Mouse (Mus musculus): Measurements from ENCODE around the gene Nbdy.

The Nbdy gene

GRCm38 (mm10) chrX:153723110-153723916 is at the start of gene Nbdy:
Nbdy (plus strand) TSS chrX:153723590.
- DNase-seq (ENCODE audit: inconsistent ontology term), result peak; percentile 70

- peak; percentile 17 for DNase-seq (ENCODE audit: inconsistent ontology term)
Observed at GRCm38 (mm10) chrX:153695782-153696395, 27.5 kb upstream of the Nbdy start, which contains the start of gene Kctd12b. Kctd12b (minus strand) TSS chrX:153696391.

GRCm38 (mm10) chrX:153700463-153700862 is 22.9 kb upstream of the Nbdy start:
- DNase-seq (ENCODE audit: inconsistent ontology term), result no peak

- DNase-seq (ENCODE audit: inconsistent ontology term), result no peak
Observed at GRCm38 (mm10) chrX:153707735-153708134, 15.7 kb upstream of the Nbdy start.

- DNase-seq (ENCODE audit: inconsistent ontology term), result no peak
Observed at GRCm38 (mm10) chrX:153716716-153717115, 6.7 kb upstream of the Nbdy start.

GRCm38 (mm10) chrX:153719602-153720001 is 3.8 kb upstream of the Nbdy start:
- no peak for DNase-seq (ENCODE audit: inconsistent ontology term)

- no peak for DNase-seq (ENCODE audit: inconsistent ontology term)
Observed at GRCm38 (mm10) chrX:153724400-153724799, 1.0 kb downstream of the Nbdy start.

- no peak for DNase-seq (ENCODE audit: inconsistent ontology term)
Observed at GRCm38 (mm10) chrX:153735697-153736096, 12.3 kb downstream of the Nbdy start.

- no peak for DNase-seq (ENCODE audit: inconsistent ontology term)
Observed at GRCm38 (mm10) chrX:153742493-153742892, 19.1 kb downstream of the Nbdy start.

- DNase-seq (ENCODE audit: inconsistent ontology term), result no peak
Observed at GRCm38 (mm10) chrX:153749230-153749629, 25.8 kb downstream of the Nbdy start.

Data from Muller cell, postnatal 12 days (primary cell).